10 mouse cellular contexts compared by ENCODE assay signal in the genomic region with DNA sequence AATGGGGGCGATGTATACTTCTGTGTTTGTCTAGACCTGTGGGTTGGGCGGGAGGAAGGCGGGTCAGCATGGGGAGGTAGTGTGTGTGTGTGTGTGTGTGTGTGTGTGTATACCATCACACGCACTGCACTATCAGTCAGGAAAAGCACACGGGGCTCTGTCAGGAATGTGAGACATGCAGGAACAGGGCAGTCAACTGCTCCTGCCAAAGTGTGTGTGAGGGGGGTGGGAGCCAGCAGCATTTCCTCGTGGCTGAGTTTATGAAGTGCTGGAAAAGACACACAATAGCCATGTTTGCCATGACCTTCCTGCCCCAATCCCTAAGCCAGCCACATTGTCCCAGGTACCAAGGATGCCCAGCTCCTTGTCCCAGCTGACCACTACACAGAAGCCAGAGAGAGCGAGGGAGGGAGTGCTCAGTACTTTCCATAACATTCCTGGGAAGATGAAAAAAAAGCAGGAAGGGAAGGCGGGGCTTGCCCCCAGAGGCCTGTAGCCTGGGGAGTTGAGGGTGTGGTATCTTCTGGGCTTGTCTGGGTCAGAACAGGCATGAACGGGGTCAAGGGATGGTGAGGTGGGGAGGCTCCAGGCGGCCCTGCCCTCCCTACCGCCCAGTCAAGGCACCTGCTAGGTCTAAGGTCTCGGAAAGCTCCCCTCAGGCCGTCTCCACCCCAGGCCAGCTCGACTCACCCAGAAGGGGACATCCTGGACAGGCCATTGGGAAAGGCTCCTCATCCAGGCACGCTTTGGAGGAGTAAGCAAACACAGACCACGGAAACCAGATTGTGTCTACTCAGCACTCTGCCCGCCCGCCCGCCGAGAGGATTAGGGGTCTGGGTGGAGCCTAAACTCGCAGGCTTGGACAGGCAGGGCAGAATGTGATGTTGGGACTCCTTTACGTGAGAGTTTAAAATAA. TPM values are rescaled to one million over a fixed set of nuclear protein-coding genes. Genes with fewer than 3 reads are reported as not detected.
A peak's percentile ranks its signal among the peaks of the same experiment; 100 is the strongest.
DNase-seq lines count a peak whose midpoint lies in the region; ATAC-seq lines count a peak whose summit lies in the region.
"Had no signal": no experiment of that assay in that cellular context is flagged by ENCODE, and none has a peak within 500 bp of the region (broad histone marks: within the 10 kb centered on the region; RNA-seq: fewer than 3 reads in every experiment).

No protein-coding gene starts in this region.

- no peak overlapping the region for H3K9ac ChIP-seq in liver, embryonic 11.5 days (ENCODE audit: low read depth, low read length)
- no peak overlapping the region for H3K9ac ChIP-seq in embryonic facial prominence, embryonic 15.5 days
- H3K9ac ChIP-seq in limb, embryonic 12.5 days (replicated peaks), result 0 out of 2 replicates have a peak overlapping the region, but pooled peaks have one; percentile 9
- H3K9ac ChIP-seq: forebrain, embryonic 13.5 days; neural tube, embryonic 12.5 days had no signal

- H3K4me2 ChIP-seq in liver, embryonic 11.5 days, result peak overlapping the region; percentile 26
- H3K4me2 ChIP-seq in embryonic facial prominence, embryonic 15.5 days (replicated peaks), result peak overlapping the region; percentile 37
- peak overlapping the region; percentile 35 for H3K4me2 ChIP-seq in limb, embryonic 12.5 days
- H3K4me2 ChIP-seq: forebrain, embryonic 13.5 days; neural tube, embryonic 12.5 days had no signal

- H3K4me1 ChIP-seq in liver, embryonic 11.5 days (replicated peaks; ENCODE audit: control insufficient read depth, insufficient read depth, low read length), result peaks cover 17% of the 10 kb centered on the region
- H3K4me1 ChIP-seq in embryonic facial prominence, embryonic 15.5 days, result peaks cover 46% of the 10 kb centered on the region
- peaks cover 50% of the 10 kb centered on the region for H3K4me1 ChIP-seq in limb, embryonic 12.5 days (replicated peaks)

- H3K4me3 ChIP-seq in liver, embryonic 11.5 days (ENCODE audit: low read depth, low read length), result no peak overlapping the region
- peak overlapping the region; percentile 32 for H3K4me3 ChIP-seq in embryonic facial prominence, embryonic 15.5 days (replicated peaks)
- 0 out of 2 replicates have a peak overlapping the region, but pooled peaks have one; percentile 13 for H3K4me3 ChIP-seq in limb, embryonic 12.5 days (replicated peaks)
- H3K4me3 ChIP-seq: forebrain, embryonic 13.5 days; left cerebral cortex, adult 2 months; neural tube, embryonic 12.5 days had no signal

- WGBS in liver, embryonic 11.5 days, result 31% methylated on average over 22 of the region's 22 CpGs
- WGBS in embryonic facial prominence, embryonic 15.5 days, result 20% methylated on average over 22 of the region's 22 CpGs
- WGBS in limb, embryonic 12.5 days, result 24% methylated on average over 22 of the region's 22 CpGs

- H3K9me3 ChIP-seq in liver, embryonic 11.5 days (ENCODE audit: control insufficient read depth, low read length), result no peaks in the 10 kb centered on the region
- no peaks in the 10 kb centered on the region for H3K9me3 ChIP-seq in embryonic facial prominence, embryonic 15.5 days (replicated peaks)
- no peaks in the 10 kb centered on the region for H3K9me3 ChIP-seq in limb, embryonic 12.5 days
- H3K9me3 ChIP-seq: forebrain, embryonic 13.5 days; neural tube, embryonic 12.5 days had no signal

- H3K36me3 ChIP-seq in liver, embryonic 11.5 days (ENCODE audit: control insufficient read depth, insufficient read depth, low read length), result no peaks in the 10 kb centered on the region
- H3K36me3 ChIP-seq in embryonic facial prominence, embryonic 15.5 days, result no peaks in the 10 kb centered on the region
- H3K36me3 ChIP-seq in limb, embryonic 12.5 days, result no peaks in the 10 kb centered on the region
- H3K36me3 ChIP-seq: neural tube, embryonic 12.5 days had no signal

- ATAC-seq in liver, embryonic 11.5 days (replicated peaks; ENCODE audit: low FRiP score), result no peak
- no peak for ATAC-seq in embryonic facial prominence, embryonic 15.5 days (ENCODE audit: insufficient number of reproducible peaks, low FRiP score, low TSS enrichment, low read depth)
- ATAC-seq in limb, embryonic 12.5 days (ENCODE audit: insufficient number of reproducible peaks, insufficient read depth, low FRiP score, low TSS enrichment, low read depth), result no peak
- ATAC-seq in activated CD4-positive, CD25-positive, alpha-beta regulatory T cell, adult 4 months, result no peak
- ATAC-seq: forebrain, embryonic 13.5 days had no signal

- H3K27ac ChIP-seq in liver, embryonic 11.5 days (ENCODE audit: low read depth, low read length), result no peak overlapping the region; the same call in 1 of the 2 replicates
- peak overlapping the region; percentile 78 for H3K27ac ChIP-seq in embryonic facial prominence, embryonic 15.5 days (replicated peaks)
- H3K27ac ChIP-seq in limb, embryonic 12.5 days, result peak overlapping the region; percentile 50
- H3K27ac ChIP-seq: forebrain, embryonic 13.5 days; left cerebral cortex, adult 2 months; neural tube, embryonic 12.5 days had no signal

- DNase-seq in liver, embryonic 11.5 days (ENCODE audit: low spot score), result no peak
- DNase-seq in liver, result no peak
- peak; percentile 59 for DNase-seq in Muller cell, postnatal 12 days (ENCODE audit: inconsistent ontology term)
- DNase-seq in thymus, postnatal 0 days (ENCODE audit: low spot score), result no peak

- peaks cover 36% of the 10 kb centered on the region for H3K27me3 ChIP-seq in liver, embryonic 11.5 days (replicated peaks; ENCODE audit: control insufficient read depth, insufficient read depth, low read length)
- H3K27me3 ChIP-seq in embryonic facial prominence, embryonic 15.5 days, result peaks cover 13% of the 10 kb centered on the region
- H3K27me3 ChIP-seq in limb, embryonic 12.5 days, result peaks cover 51% of the 10 kb centered on the region

RNA-seq across cellular contexts. Expression of gene Plcd3, which starts 4.2 kb away (rescaled TPM):
- polyA plus RNA-seq in liver, embryonic 11.5 days (2014; fragmentation: Nextera tagmentation; extraction: Ambion mirVana), result 1.1 and 1.3 TPM in 2 replicates
- polyA plus RNA-seq in embryonic facial prominence, embryonic 15.5 days (2015; fragmentation: Nextera tagmentation; extraction: Ambion mirVana), result 7.6 and 9.0 TPM in 2 replicates
- polyA plus RNA-seq in limb, embryonic 12.5 days (2016; fragmentation: Nextera tagmentation; extraction: Ambion mirVana), result 2.9 and 3.6 TPM in 2 replicates
- 1.2 and 1.3 TPM in 2 replicates for polyA plus RNA-seq in thymus, postnatal 0 days (2015; fragmentation: Nextera tagmentation; extraction: Ambion mirVana)
- under 1 TPM in 1 of 2 experiments, not detected in 1; 0.20 TPM for polyA plus RNA-seq in activated CD4-positive, CD25-positive, alpha-beta regulatory T cell, adult 4 months (2017; shearing (Covaris generic))

RNA-seq across cellular contexts. Expression of gene Acbd4, which starts 4.2 kb away (rescaled TPM):
- polyA plus RNA-seq in liver, embryonic 11.5 days (2014; fragmentation: Nextera tagmentation; extraction: Ambion mirVana), result 24.5 and 30.7 TPM in 2 replicates
- polyA plus RNA-seq in embryonic facial prominence, embryonic 15.5 days (2015; fragmentation: Nextera tagmentation; extraction: Ambion mirVana), result 23.4 and 27.9 TPM in 2 replicates
- polyA plus RNA-seq in limb, embryonic 12.5 days (2016; fragmentation: Nextera tagmentation; extraction: Ambion mirVana), result 8.1 and 11.9 TPM in 2 replicates
- polyA plus RNA-seq in thymus, postnatal 0 days (2015; fragmentation: Nextera tagmentation; extraction: Ambion mirVana), result 22.0 and 23.5 TPM in 2 replicates
- 10 to 100 TPM; 18.4 to 24.0 TPM for polyA plus RNA-seq in activated CD4-positive, CD25-positive, alpha-beta regulatory T cell, adult 4 months (2017; shearing (Covaris generic))

RNA-seq across cellular contexts. Expression of gene Hexim1, which starts 18.8 kb away (rescaled TPM):
- 4.6 and 6.1 TPM in 2 replicates for polyA plus RNA-seq in liver, embryonic 11.5 days (2014; fragmentation: Nextera tagmentation; extraction: Ambion mirVana)
- polyA plus RNA-seq in embryonic facial prominence, embryonic 15.5 days (2015; fragmentation: Nextera tagmentation; extraction: Ambion mirVana), result 5.9 and 6.1 TPM in 2 replicates
- 3.9 and 4.0 TPM in 2 replicates for polyA plus RNA-seq in limb, embryonic 12.5 days (2016; fragmentation: Nextera tagmentation; extraction: Ambion mirVana)
- polyA plus RNA-seq in thymus, postnatal 0 days (2015; fragmentation: Nextera tagmentation; extraction: Ambion mirVana), result 4.9 and 5.9 TPM in 2 replicates
- polyA plus RNA-seq in activated CD4-positive, CD25-positive, alpha-beta regulatory T cell, adult 4 months (2017; shearing (Covaris generic)), result 1 to 10 TPM; 3.4 TPM

RNA-seq across cellular contexts. Expression of gene Hexim2, which starts 35.0 kb away (rescaled TPM):
- 11.9 and 13.8 TPM in 2 replicates for polyA plus RNA-seq in liver, embryonic 11.5 days (2014; fragmentation: Nextera tagmentation; extraction: Ambion mirVana)
- 14.0 and 14.1 TPM in 2 replicates for polyA plus RNA-seq in embryonic facial prominence, embryonic 15.5 days (2015; fragmentation: Nextera tagmentation; extraction: Ambion mirVana)
- polyA plus RNA-seq in limb, embryonic 12.5 days (2016; fragmentation: Nextera tagmentation; extraction: Ambion mirVana), result 12.8 and 13.2 TPM in 2 replicates
- polyA plus RNA-seq in thymus, postnatal 0 days (2015; fragmentation: Nextera tagmentation; extraction: Ambion mirVana), result 6.9 and 8.9 TPM in 2 replicates
- polyA plus RNA-seq in activated CD4-positive, CD25-positive, alpha-beta regulatory T cell, adult 4 months (2017; shearing (Covaris generic)), result 1 to 10 TPM; 2.2 to 3.6 TPM
